Mouse (Mus musculus): ENCODE data around the gene Agbl4. TPM values are rescaled to one million over a fixed set of nuclear protein-coding genes. Genes with fewer than 3 reads are reported as not detected.

Gene Agbl4
- polyA plus RNA-seq, 1 experiment from 2014 or later, result 2.7 TPM

- Histone ChIP-seq H3K27ac (ENCODE audit: low read length) (no peak overlapping the region), H3K9ac (replicated peaks; ENCODE audit: low read depth, low read length) (no peak overlapping the region), H3K27me3 (replicated peaks; ENCODE audit: control insufficient read depth, insufficient read depth, low read length) (no peaks in the 10 kb centered on the region), H3K36me3 (ENCODE audit: control insufficient read depth, insufficient read depth) (no peaks in the 10 kb centered on the region), H3K4me1 (replicated peaks; ENCODE audit: control insufficient read depth, insufficient read depth, low read length) (no peaks in the 10 kb centered on the region), H3K4me2 (ENCODE audit: low read length) (no peak overlapping the region), H3K9me3 (ENCODE audit: control insufficient read depth, low read length) (no peaks in the 10 kb centered on the region), H3K4me3 (replicated peaks; ENCODE audit: low read length) (no peak overlapping the region)
- 92% methylated on average over 2 of the region's 2 CpGs for WGBS
- ATAC-seq, result no peak
Measured at GRCm38 (mm10) chr4:111520006-111520405, 1122.5 kb downstream of the Agbl4 start.

- no peak for ATAC-seq
- Histone ChIP-seq H3K4me2 (ENCODE audit: low read length) (no peak overlapping the region), H3K9ac (replicated peaks; ENCODE audit: low read depth, low read length) (no peak overlapping the region), H3K36me3 (ENCODE audit: control insufficient read depth, insufficient read depth) (no peaks in the 10 kb centered on the region), H3K4me3 (replicated peaks; ENCODE audit: low read length) (no peak overlapping the region), H3K27me3 (replicated peaks; ENCODE audit: control insufficient read depth, insufficient read depth, low read length) (no peaks in the 10 kb centered on the region), H3K27ac (ENCODE audit: low read length) (no peak overlapping the region), H3K9me3 (ENCODE audit: control insufficient read depth, low read length) (no peaks in the 10 kb centered on the region), H3K4me1 (replicated peaks; ENCODE audit: control insufficient read depth, insufficient read depth, low read length) (no peaks in the 10 kb centered on the region)
- 68% methylated on average over 2 of the region's 2 CpGs for WGBS
Measured at GRCm38 (mm10) chr4:111522974-111523373, 1125.5 kb downstream of the Agbl4 start.

GRCm38 (mm10) chr4:111528961-111529360 lies 1131.5 kb downstream of the Agbl4 start:
- no peaks in the 10 kb centered on the region for H3K9me3 ChIP-seq (ENCODE audit: control insufficient read depth, low read length)
- H3K36me3 ChIP-seq (ENCODE audit: control insufficient read depth, insufficient read depth), result no peaks in the 10 kb centered on the region
- H3K27me3 ChIP-seq (replicated peaks; ENCODE audit: control insufficient read depth, insufficient read depth, low read length), result no peaks in the 10 kb centered on the region
- no peak for ATAC-seq
- H3K4me2 ChIP-seq (ENCODE audit: low read length), result no peak overlapping the region
- H3K4me3 ChIP-seq (replicated peaks; ENCODE audit: low read length), result no peak overlapping the region
- no peak overlapping the region for H3K9ac ChIP-seq (replicated peaks; ENCODE audit: low read depth, low read length)
- 91% methylated on average over 6 of the region's 6 CpGs for WGBS
- H3K4me1 ChIP-seq (replicated peaks; ENCODE audit: control insufficient read depth, insufficient read depth, low read length), result no peaks in the 10 kb centered on the region
- H3K27ac ChIP-seq (ENCODE audit: low read length), result no peak overlapping the region

GRCm38 (mm10) chr4:111529996-111530395 lies 1132.5 kb downstream of the Agbl4 start:
- H3K4me1 ChIP-seq (replicated peaks; ENCODE audit: control insufficient read depth, insufficient read depth, low read length), result no peaks in the 10 kb centered on the region
- H3K27ac ChIP-seq (ENCODE audit: low read length), result no peak overlapping the region
- H3K4me3 ChIP-seq (replicated peaks; ENCODE audit: low read length), result no peak overlapping the region
- WGBS, result 74% methylated on average over 4 of the region's 4 CpGs
- no peak overlapping the region for H3K9ac ChIP-seq (replicated peaks; ENCODE audit: low read depth, low read length)
- no peaks in the 10 kb centered on the region for H3K27me3 ChIP-seq (replicated peaks; ENCODE audit: control insufficient read depth, insufficient read depth, low read length)
- no peak for ATAC-seq
- H3K9me3 ChIP-seq (ENCODE audit: control insufficient read depth, low read length), result no peaks in the 10 kb centered on the region
- no peak overlapping the region for H3K4me2 ChIP-seq (ENCODE audit: low read length)
- H3K36me3 ChIP-seq (ENCODE audit: control insufficient read depth, insufficient read depth), result no peaks in the 10 kb centered on the region

- Histone ChIP-seq H3K36me3 (ENCODE audit: control insufficient read depth, insufficient read depth) (no peaks in the 10 kb centered on the region), H3K27ac (ENCODE audit: low read length) (no peak overlapping the region), H3K9ac (replicated peaks; ENCODE audit: low read depth, low read length) (no peak overlapping the region), H3K4me3 (replicated peaks; ENCODE audit: low read length) (no peak overlapping the region), H3K27me3 (replicated peaks; ENCODE audit: control insufficient read depth, insufficient read depth, low read length) (no peaks in the 10 kb centered on the region), H3K4me1 (replicated peaks; ENCODE audit: control insufficient read depth, insufficient read depth, low read length) (no peaks in the 10 kb centered on the region), H3K9me3 (ENCODE audit: control insufficient read depth, low read length) (no peaks in the 10 kb centered on the region), H3K4me2 (ENCODE audit: low read length) (no peak overlapping the region)
- no peak for ATAC-seq
- WGBS, result 93% methylated on average over 2 of the region's 2 CpGs
Measured at GRCm38 (mm10) chr4:111530537-111530936, 1133.1 kb downstream of the Agbl4 start.

GRCm38 (mm10) chr4:111544684-111545083 lies 1147.2 kb downstream of the Agbl4 start:
- Histone ChIP-seq H3K9ac (replicated peaks; ENCODE audit: low read depth, low read length) (no peak overlapping the region), H3K36me3 (ENCODE audit: control insufficient read depth, insufficient read depth) (no peaks in the 10 kb centered on the region), H3K4me1 (replicated peaks; ENCODE audit: control insufficient read depth, insufficient read depth, low read length) (no peaks in the 10 kb centered on the region), H3K9me3 (ENCODE audit: control insufficient read depth, low read length) (no peaks in the 10 kb centered on the region), H3K4me3 (replicated peaks; ENCODE audit: low read length) (no peak overlapping the region), H3K27me3 (replicated peaks; ENCODE audit: control insufficient read depth, insufficient read depth, low read length) (no peaks in the 10 kb centered on the region), H3K27ac (ENCODE audit: low read length) (no peak overlapping the region), H3K4me2 (ENCODE audit: low read length) (no peak overlapping the region)
- no peak for ATAC-seq
- WGBS, result 80% methylated on average over 2 of the region's 2 CpGs

- Histone ChIP-seq H3K9ac (replicated peaks; ENCODE audit: low read depth, low read length) (no peak overlapping the region), H3K27me3 (replicated peaks; ENCODE audit: control insufficient read depth, insufficient read depth, low read length) (no peaks in the 10 kb centered on the region), H3K4me2 (ENCODE audit: low read length) (no peak overlapping the region), H3K4me3 (replicated peaks; ENCODE audit: low read length) (no peak overlapping the region), H3K4me1 (replicated peaks; ENCODE audit: control insufficient read depth, insufficient read depth, low read length) (no peaks in the 10 kb centered on the region), H3K36me3 (ENCODE audit: control insufficient read depth, insufficient read depth) (no peaks in the 10 kb centered on the region), H3K27ac (ENCODE audit: low read length) (no peak overlapping the region), H3K9me3 (ENCODE audit: control insufficient read depth, low read length) (no peaks in the 10 kb centered on the region)
- 16% methylated on average over 7 of the region's 7 CpGs for WGBS
- ATAC-seq, result peak; percentile 45; the same call in 1 of the 2 replicates
Measured at GRCm38 (mm10) chr4:111546009-111546408, 1148.5 kb downstream of the Agbl4 start.

GRCm38 (mm10) chr4:111555426-111555825 lies 1158.0 kb downstream of the Agbl4 start:
- ATAC-seq, result no peak
- Histone ChIP-seq H3K27ac (ENCODE audit: low read length) (no peak overlapping the region), H3K36me3 (ENCODE audit: control insufficient read depth, insufficient read depth) (no peaks in the 10 kb centered on the region), H3K9ac (replicated peaks; ENCODE audit: low read depth, low read length) (no peak overlapping the region), H3K4me3 (replicated peaks; ENCODE audit: low read length) (no peak overlapping the region), H3K27me3 (replicated peaks; ENCODE audit: control insufficient read depth, insufficient read depth, low read length) (no peaks in the 10 kb centered on the region), H3K4me2 (ENCODE audit: low read length) (no peak overlapping the region), H3K9me3 (ENCODE audit: control insufficient read depth, low read length) (no peaks in the 10 kb centered on the region), H3K4me1 (replicated peaks; ENCODE audit: control insufficient read depth, insufficient read depth, low read length) (no peaks in the 10 kb centered on the region)
- 70% methylated on average over 2 of the region's 2 CpGs for WGBS

- no peaks in the 10 kb centered on the region for H3K36me3 ChIP-seq (ENCODE audit: control insufficient read depth, insufficient read depth)
- H3K4me1 ChIP-seq (replicated peaks; ENCODE audit: control insufficient read depth, insufficient read depth, low read length), result peaks cover 5% of the 10 kb centered on the region; the same call in 1 of the 2 replicates
- no peaks in the 10 kb centered on the region for H3K27me3 ChIP-seq (replicated peaks; ENCODE audit: control insufficient read depth, insufficient read depth, low read length)
- H3K9ac ChIP-seq (replicated peaks; ENCODE audit: low read depth, low read length), result no peak overlapping the region
- no peak overlapping the region for H3K4me3 ChIP-seq (replicated peaks; ENCODE audit: low read length)
- H3K9me3 ChIP-seq (ENCODE audit: control insufficient read depth, low read length), result no peaks in the 10 kb centered on the region
- WGBS, result 93% methylated on average over 10 of the region's 10 CpGs
- ATAC-seq, result no peak
- no peak overlapping the region for H3K4me2 ChIP-seq (ENCODE audit: low read length)
- no peak overlapping the region for H3K27ac ChIP-seq (ENCODE audit: low read length)
Measured at GRCm38 (mm10) chr4:111577087-111577773, 1179.8 kb downstream of the Agbl4 start.
